Mouse (Mus musculus) intestine, embryonic 16.5 days (tissue): ENCODE measurements around the gene Rragd. TPM values are rescaled to one million over a fixed set of nuclear protein-coding genes. Genes with fewer than 3 reads are reported as not detected.
A peak's percentile ranks its signal among the peaks of the same experiment; 100 is the strongest.

Source experiments
- ATAC-seq: fragments of 200-750 bp; cut with Nextera tagmentation; 2 replicates; pipeline ENCODE4 v1.8.0; 2017; ENCODE audit warnings: moderate TSS enrichment, moderate library complexity
- H3K27ac ChIP-seq: fragments of 300-500 bp; sonication (generic); 2 replicates; pipeline ENCODE4 v1.5.1; 2014; ENCODE audit warnings: mild to moderate bottlenecking, low read length
- H3K27me3 ChIP-seq: fragments of 300-500 bp; sonication (generic); replicated peaks from 2 replicates; pipeline ENCODE4 v1.6.1; 2014; ENCODE audit warnings: low read length, control low read depth, mixed read lengths; ENCODE audit not compliant: control insufficient read depth, insufficient read depth
- H3K36me3 ChIP-seq: fragments of 300-500 bp; sonication (generic); 2 replicates; pipeline ENCODE4 v1.6.1; 2014; ENCODE audit warnings: low read length, control low read depth; ENCODE audit not compliant: control insufficient read depth, insufficient read depth
- H3K4me1 ChIP-seq: fragments of 300-500 bp; sonication (generic); 2 replicates; pipeline ENCODE4 v1.6.1; 2014; ENCODE audit warnings: low read length, control low read depth, mixed read lengths; ENCODE audit not compliant: control insufficient read depth, insufficient read depth
- H3K4me2 ChIP-seq: fragments of 300-500 bp; sonication (generic); 2 replicates; pipeline ENCODE4 v1.6.1; 2014; ENCODE audit warnings: low read depth, low read length, control low read depth
- H3K4me3 ChIP-seq: fragments of 300-500 bp; sonication (generic); 2 replicates; pipeline ENCODE4 v1.5.1; 2014; ENCODE audit warnings: mild to moderate bottlenecking, low read length
- H3K9ac ChIP-seq: fragments of 300-500 bp; sonication (generic); 2 replicates; pipeline ENCODE4 v1.6.1; 2014; ENCODE audit warnings: low read depth, low read length
- H3K9me3 ChIP-seq: fragments of 300-500 bp; sonication (generic); 2 replicates; pipeline ENCODE4 v1.6.1; 2016; ENCODE audit warnings: low read length, control low read depth; ENCODE audit not compliant: control insufficient read depth
- WGBS: fragments of 180-500 bp; shearing (Covaris S2); extraction: QIAGEN DNeasy Blood & Tissue Kit; methylation state at CpG from one replicate; pipeline ENCODE4 v1.1.7; 2014; 5-methylcytosine and 5-hydroxymethylcytosine counted together
- polyA plus RNA-seq: library from polyadenylated mRNA; unstranded; fragments of >200 nt; fragmentation: Nextera tagmentation; extraction: Ambion mirVana; gene quantifications from 2 replicates; pipeline ENCODE4 v1.2.1, GENCODE M21; 2015

Gene Rragd
- polyA plus RNA-seq = 28.0 and 30.1 TPM in 2 replicates

DNA sequence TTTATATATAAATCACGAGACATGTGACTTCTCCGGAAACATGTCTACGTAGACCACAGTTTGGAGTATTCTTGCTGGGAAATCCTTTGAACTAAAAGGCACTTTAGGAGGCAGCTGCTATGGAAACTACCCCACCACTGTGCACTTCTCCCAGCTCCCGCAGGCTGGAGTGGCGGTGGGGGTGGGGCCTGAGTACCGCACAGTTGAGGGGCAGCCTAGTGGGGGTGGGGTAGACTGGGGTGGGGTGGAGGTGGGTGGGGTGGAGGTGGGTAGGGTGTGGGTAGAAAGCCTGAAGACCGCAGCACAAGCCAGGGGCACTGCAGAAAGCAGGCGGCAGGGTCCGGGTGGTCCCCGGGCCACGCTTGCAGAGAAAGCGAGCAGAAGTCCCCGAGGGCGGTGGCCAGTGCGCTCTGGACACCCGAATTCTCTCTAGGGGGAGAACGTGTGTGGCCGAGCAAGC is at the start of gene Rragd:
Gene Rragd (plus strand): TSS at position 322 of the 460 bp plus-strand sequence.
- peak within 1 kb of the TSS; percentile 85 for H3K9ac ChIP-seq
- no peaks in the 10 kb centered on the region for H3K36me3 ChIP-seq
- peak within 1 kb of the TSS; percentile 76 for H3K27ac ChIP-seq
- under 1% methylated on average over 18 of the region's 18 CpGs for WGBS
- H3K27me3 ChIP-seq = no peaks in the 10 kb centered on the region
- peak within 1 kb of the TSS; percentile 83 for H3K4me3 ChIP-seq
- H3K4me1 ChIP-seq = 0 out of 2 replicates have a peak, but pooled peaks cover 5% of the 10 kb centered on the region
- peak; percentile 54 for ATAC-seq
- H3K4me2 ChIP-seq = peak within 1 kb of the TSS; percentile 96
- no peaks in the 10 kb centered on the region for H3K9me3 ChIP-seq

DNA sequence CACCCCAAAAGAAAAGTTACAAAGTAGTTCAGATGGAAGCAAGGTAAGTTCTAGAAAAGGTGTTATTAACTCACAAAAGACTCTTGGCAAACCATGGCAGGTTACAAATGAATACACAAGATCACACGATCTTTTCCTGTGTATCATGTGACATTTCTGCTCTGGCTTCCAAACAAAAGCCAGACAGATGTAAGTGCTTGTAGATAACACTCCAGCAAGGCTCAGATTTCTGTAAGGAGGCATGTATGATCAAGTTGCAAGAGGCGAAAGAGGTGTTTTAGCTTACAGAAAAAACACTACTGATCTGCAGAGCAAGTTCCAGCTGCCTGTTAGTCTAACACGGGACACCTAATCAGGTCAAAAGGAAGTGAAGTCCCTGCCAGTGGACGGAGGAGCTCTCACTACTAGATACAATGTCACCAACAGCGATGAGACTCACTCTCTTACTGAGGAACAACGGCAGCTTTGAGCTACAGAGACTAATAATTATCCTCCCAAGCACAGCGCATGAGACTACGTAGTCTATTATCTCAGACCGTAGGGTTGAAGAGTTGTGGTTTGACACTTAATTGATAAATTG is 46.0 kb upstream of the Rragd start:
- H3K4me2 ChIP-seq = no peak overlapping the region
- 41% methylated on average over 9 of the region's 9 CpGs for WGBS
- H3K9ac ChIP-seq = no peak overlapping the region
- H3K27ac ChIP-seq = no peak overlapping the region
- H3K9me3 ChIP-seq = no peaks in the 10 kb centered on the region
- H3K36me3 ChIP-seq = no peaks in the 10 kb centered on the region
- ATAC-seq = no peak
- no peak overlapping the region for H3K4me3 ChIP-seq
- H3K4me1 ChIP-seq = 0 out of 2 replicates have a peak, but pooled peaks cover 2% of the 10 kb centered on the region
- no peaks in the 10 kb centered on the region for H3K27me3 ChIP-seq

DNA sequence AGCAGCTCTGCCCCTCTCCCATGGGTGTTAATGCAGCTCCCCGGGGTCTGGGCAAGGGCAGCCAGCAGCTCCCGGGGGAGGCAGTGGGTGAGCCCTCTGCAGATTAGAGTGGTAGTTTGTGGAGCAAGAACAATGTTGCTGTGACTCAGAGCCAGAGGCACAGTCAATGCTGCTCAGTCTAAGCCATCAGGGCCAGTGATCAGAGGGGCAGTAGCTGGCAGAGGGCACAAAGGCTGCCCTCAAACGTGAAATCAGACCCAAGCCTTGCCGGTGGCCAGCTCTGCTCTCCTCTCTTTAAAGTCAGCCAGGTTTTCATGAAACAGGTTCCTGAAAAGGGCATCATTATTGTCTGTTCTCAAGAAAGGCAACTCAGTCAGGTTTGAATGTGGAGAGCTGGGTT is 43.3 kb upstream of the Rragd start:
- 0 out of 2 replicates have a peak, but pooled peaks cover 2% of the 10 kb centered on the region for H3K4me1 ChIP-seq
- H3K9ac ChIP-seq = no peak overlapping the region
- no peak overlapping the region for H3K4me3 ChIP-seq
- no peak overlapping the region for H3K27ac ChIP-seq
- WGBS = 55% methylated on average over 4 of the region's 4 CpGs
- no peak overlapping the region for H3K4me2 ChIP-seq
- no peaks in the 10 kb centered on the region for H3K27me3 ChIP-seq
- no peak for ATAC-seq
- no peaks in the 10 kb centered on the region for H3K36me3 ChIP-seq
- no peaks in the 10 kb centered on the region for H3K9me3 ChIP-seq

DNA sequence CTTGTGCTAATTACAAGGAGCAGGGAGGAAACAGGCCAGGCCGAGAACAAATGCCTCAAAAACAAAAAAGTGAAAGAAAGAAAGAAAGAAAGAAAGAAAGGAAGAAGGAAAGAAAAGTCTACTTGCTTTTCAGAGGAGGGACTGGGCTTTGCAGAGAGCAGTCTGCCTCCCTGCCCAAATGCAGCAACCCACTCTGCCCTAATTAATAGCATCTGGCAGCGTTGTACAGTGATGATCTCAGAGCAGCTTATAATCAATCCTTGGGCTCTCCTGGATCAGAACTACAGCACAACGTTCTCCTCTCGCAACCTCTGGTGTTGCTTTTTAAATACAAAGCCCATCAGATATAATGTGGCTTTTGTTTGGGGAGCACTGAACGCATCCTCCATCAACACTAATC is 42.9 kb upstream of the Rragd start:
- H3K4me3 ChIP-seq = no peak overlapping the region
- no peak for ATAC-seq
- no peaks in the 10 kb centered on the region for H3K36me3 ChIP-seq
- H3K4me1 ChIP-seq = 0 out of 2 replicates have a peak, but pooled peaks cover 2% of the 10 kb centered on the region
- 65% methylated on average over 5 of the region's 5 CpGs for WGBS
- H3K27me3 ChIP-seq = no peaks in the 10 kb centered on the region
- H3K4me2 ChIP-seq = no peak overlapping the region
- no peaks in the 10 kb centered on the region for H3K9me3 ChIP-seq
- H3K27ac ChIP-seq = no peak overlapping the region
- no peak overlapping the region for H3K9ac ChIP-seq

DNA sequence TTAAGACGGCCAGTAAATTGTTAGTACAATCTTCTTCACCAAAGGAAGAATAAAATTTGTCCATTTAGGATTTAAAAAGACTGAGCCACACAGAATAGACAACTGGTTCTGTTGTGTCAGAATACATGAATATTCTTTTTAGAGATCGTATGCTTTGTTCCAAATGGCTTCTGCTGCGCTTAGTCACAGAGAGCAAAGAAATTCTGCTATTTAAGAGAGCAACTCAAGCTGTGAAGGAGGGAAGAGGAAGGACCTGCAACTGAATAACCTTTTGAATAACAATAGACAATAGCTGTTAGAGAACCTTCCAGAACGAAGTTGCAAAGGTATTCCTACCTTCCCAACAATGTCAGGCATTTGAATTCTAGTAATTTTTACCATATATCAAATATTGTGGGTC is 41.9 kb upstream of the Rragd start:
- 0 out of 2 replicates have a peak, but pooled peaks cover 2% of the 10 kb centered on the region for H3K4me1 ChIP-seq
- H3K9me3 ChIP-seq = no peaks in the 10 kb centered on the region
- no peak for ATAC-seq
- no peak overlapping the region for H3K4me3 ChIP-seq
- no peaks in the 10 kb centered on the region for H3K27me3 ChIP-seq
- no peaks in the 10 kb centered on the region for H3K36me3 ChIP-seq
- H3K4me2 ChIP-seq = no peak overlapping the region
- 74% methylated on average over 4 of the region's 4 CpGs for WGBS
- no peak overlapping the region for H3K27ac ChIP-seq
- H3K9ac ChIP-seq = no peak overlapping the region

DNA sequence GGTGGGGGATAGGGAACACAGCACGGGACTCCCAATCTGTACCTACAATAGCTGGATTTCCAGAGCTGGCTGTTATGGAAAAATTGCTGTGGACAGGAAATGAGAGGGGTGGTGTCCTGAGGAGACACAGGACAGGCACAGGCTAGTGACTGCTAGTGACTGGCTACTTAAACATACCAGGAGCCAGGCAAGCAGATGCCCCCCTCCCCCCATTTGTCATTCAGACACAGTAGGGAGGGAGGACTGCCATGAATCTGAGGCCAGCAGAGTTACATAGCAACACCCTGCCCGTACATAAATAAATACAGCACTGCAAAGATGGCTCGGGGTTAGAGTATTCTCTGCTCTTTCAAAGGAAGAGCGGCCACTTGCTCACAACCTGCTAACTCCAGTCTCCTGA is 35.2 kb upstream of the Rragd start:
- 18% methylated on average over 4 of the region's 4 CpGs for WGBS
- no peak overlapping the region for H3K27ac ChIP-seq
- no peak for ATAC-seq
- H3K9me3 ChIP-seq = no peaks in the 10 kb centered on the region
- no peak overlapping the region for H3K4me3 ChIP-seq
- H3K4me2 ChIP-seq = no peak overlapping the region
- no peak overlapping the region for H3K9ac ChIP-seq
- peaks cover 11% of the 10 kb centered on the region for H3K4me1 ChIP-seq
- H3K36me3 ChIP-seq = no peaks in the 10 kb centered on the region
- H3K27me3 ChIP-seq = peaks cover 8% of the 10 kb centered on the region; the same call in 1 of the 2 replicates

- Histone ChIP-seq H3K4me2 (no peak overlapping the region), H3K27ac (no peak overlapping the region), H3K36me3 (no peaks in the 10 kb centered on the region), H3K4me3 (no peak overlapping the region), H3K27me3 (peaks cover 8% of the 10 kb centered on the region; the same call in 1 of the 2 replicates), H3K9ac (no peak overlapping the region), H3K9me3 (no peaks in the 10 kb centered on the region), H3K4me1 (peaks cover 11% of the 10 kb centered on the region)
- WGBS = 57% methylated on average over 10 of the region's 10 CpGs
- ATAC-seq = no peak
Observed at GRCm38 (mm10) chr4:32948696-32949095, 34.1 kb upstream of the Rragd start.

DNA sequence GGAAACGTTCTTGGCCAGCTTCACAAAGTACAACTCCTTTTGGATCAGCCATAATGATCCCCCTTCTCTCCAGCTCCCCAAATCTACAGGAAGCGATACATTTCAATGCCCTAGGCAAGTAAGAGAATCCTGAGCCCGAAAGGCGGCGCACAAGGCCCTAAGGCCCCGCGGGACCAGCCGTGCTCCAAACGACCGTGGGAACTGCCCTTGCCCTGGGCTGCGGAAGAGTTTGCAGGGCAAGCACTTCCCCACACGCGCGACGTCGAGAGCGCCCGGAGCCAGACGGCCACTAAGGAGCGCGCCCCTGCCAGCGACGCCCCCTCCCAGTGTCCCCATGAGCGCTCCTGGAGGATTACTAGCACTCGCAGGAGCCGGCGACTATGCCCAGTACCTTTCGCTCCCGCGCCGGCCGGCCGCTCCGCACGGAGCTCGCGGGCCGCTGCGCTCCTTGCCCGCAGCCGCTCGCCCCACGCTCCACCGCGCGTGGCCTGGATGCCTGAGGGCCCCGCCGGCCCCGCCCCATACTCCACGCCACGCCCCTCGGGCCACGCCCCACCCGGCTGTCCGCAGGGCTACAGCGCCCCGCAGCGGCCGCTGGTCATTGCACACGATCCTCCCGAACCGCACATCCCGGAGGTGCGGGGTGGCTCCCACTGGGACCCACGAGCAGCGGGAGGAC is 32.3 kb upstream of the Rragd start, which contains the start of gene Ankrd6:
Gene Ankrd6 (minus strand): TSS at position 486 of the 679 bp plus-strand sequence.
- peak; percentile 94 for ATAC-seq

GRCm38 (mm10) chr4:32951035-32951940 is 31.5 kb upstream of the Rragd start:
- Histone ChIP-seq H3K4me2 (peak overlapping the region; percentile 95), H3K9ac (peak overlapping the region; percentile 77), H3K27me3 (peaks cover 8% of the 10 kb centered on the region; the same call in 1 of the 2 replicates), H3K36me3 (no peaks in the 10 kb centered on the region), H3K4me3 (peak overlapping the region; percentile 81), H3K27ac (no peak overlapping the region), H3K9me3 (no peaks in the 10 kb centered on the region), H3K4me1 (peaks cover 11% of the 10 kb centered on the region)
- WGBS = 4% methylated on average over 34 of the region's 34 CpGs
- ATAC-seq = peak; percentile 52

More for the DNA sequence above, 32.3 kb upstream of the Rragd start, which contains the start of gene Ankrd6:
- H3K4me3 ChIP-seq = peak within 1 kb of the TSS; percentile 81
- no peak within 1 kb of the TSS for H3K27ac ChIP-seq
- no peaks in the 10 kb centered on the region for H3K9me3 ChIP-seq
- H3K9ac ChIP-seq = peak within 1 kb of the TSS; percentile 77
- H3K27me3 ChIP-seq = peaks cover 8% of the 10 kb centered on the region; the same call in 1 of the 2 replicates
- peaks cover 11% of the 10 kb centered on the region for H3K4me1 ChIP-seq
- peak within 1 kb of the TSS; percentile 95 for H3K4me2 ChIP-seq
- no peaks in the 10 kb centered on the region for H3K36me3 ChIP-seq
- under 1% methylated on average over 49 of the region's 66 CpGs for WGBS
